Mouse (Mus musculus) embryonic fibroblast, embryonic 13.5 days (primary cell): ENCODE results near the gene Slc38a3. TPM values are rescaled to one million over a fixed set of nuclear protein-coding genes. Genes with fewer than 3 reads are reported as not detected.

ENCODE experiments used
- H3K27ac ChIP-seq: 2 replicates; pipeline ENCODE4 v1.5.1; 2012; ENCODE audit warnings: low read length, control low read depth, inconsistent platforms; ENCODE audit not compliant: insufficient read depth
- H3K4me1 ChIP-seq: 2 replicates; pipeline ENCODE4 v1.6.1; 2011; ENCODE audit warnings: low read length; ENCODE audit not compliant: control insufficient read depth, insufficient read depth
- H3K4me3 ChIP-seq: 2 replicates; pipeline ENCODE4 v1.5.1; 2011; ENCODE audit warnings: mild to moderate bottlenecking, control low read depth, low read length; ENCODE audit not compliant: insufficient read depth
- CTCF ChIP-seq: IDR thresholded peaks from 2 replicates; pipeline ENCODE4 v1.5.1; 2011; ENCODE audit warnings: mild to moderate bottlenecking, control low read depth, low read length, moderate library complexity, borderline replicate concordance; ENCODE audit not compliant: insufficient read depth
- POLR2A ChIP-seq: IDR thresholded peaks from 2 replicates; pipeline ENCODE4 v1.6.1; 2011; ENCODE audit warnings: low read depth, mild to moderate bottlenecking, control low read depth, low read length, moderate library complexity
- polyA plus RNA-seq: library from polyadenylated mRNA; stranded (reverse); fragments of >200 nt; gene quantifications from 2 replicates; pipeline ENCODE4 v1.2.4, GENCODE M21; 2011; ENCODE audit warnings: low read depth; ENCODE audit not compliant: missing spikeins, insufficient read length

Slc38a3 gene
- polyA plus RNA-seq, 1 experiment = 1.1 TPM

DNA sequence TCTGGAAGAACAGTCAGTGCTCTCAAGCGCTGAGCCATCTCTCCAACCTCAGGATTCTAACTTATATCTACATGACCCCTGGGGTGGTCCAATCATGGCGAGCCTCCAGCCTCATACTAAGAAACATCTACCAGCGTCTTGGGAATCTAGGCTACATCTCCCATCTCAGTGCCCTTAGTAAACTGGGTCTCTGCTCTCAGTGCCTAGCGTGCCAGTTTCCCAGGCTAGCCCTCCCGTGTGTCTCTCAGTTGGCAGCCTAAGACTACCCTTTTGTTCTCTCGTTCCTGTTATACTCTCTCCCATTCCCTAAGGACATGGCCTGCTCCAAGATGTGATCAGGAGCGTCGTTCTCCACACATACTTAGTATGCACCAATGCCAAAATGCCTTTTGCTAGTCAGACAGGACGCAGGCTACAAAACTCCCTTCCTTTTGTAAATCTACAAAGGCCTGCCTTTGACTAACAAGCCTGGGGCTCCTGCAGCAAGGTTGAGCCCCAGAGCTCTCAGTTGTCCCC, 38.0 kb downstream of the Slc38a3 start:
- H3K4me1 ChIP-seq = peaks cover 21% of the 10 kb centered on the region
- H3K27ac ChIP-seq = no peak overlapping the region
- TF ChIP-seq POLR2A (no peak), CTCF (no peak)
- H3K4me3 ChIP-seq = no peak overlapping the region

GRCm38 (mm10) chr9:107630576-107630975, 38.8 kb downstream of the Slc38a3 start:
- peak overlapping the region; percentile 8 for H3K27ac ChIP-seq
- peaks cover 21% of the 10 kb centered on the region for H3K4me1 ChIP-seq
- TF ChIP-seq POLR2A (no peak), CTCF (no peak)
- H3K4me3 ChIP-seq = no peak overlapping the region

GRCm38 (mm10) chr9:107629901-107630425, 39.4 kb downstream of the Slc38a3 start:
- Histone ChIP-seq H3K4me1 (peaks cover 21% of the 10 kb centered on the region), H3K4me3 (no peak overlapping the region), H3K27ac (no peak overlapping the region; the same call in 1 of the 2 replicates)

DNA sequence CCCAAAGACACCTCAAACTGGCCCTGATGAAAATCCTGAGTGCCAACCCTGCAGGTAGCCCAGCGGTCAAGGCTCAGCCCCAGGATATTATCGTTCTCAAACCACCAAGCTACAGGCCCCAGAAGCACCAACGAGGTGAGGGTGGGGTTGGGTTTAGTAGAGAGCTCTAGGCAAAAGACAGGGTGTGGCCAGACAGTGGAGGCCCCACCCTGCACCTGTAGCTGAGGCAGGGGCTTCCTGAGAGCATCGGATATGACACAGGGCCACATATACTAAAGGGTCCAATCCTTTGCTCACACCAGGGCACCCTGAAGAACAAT, 40.0 kb downstream of the Slc38a3 start:
- H3K4me1 ChIP-seq = peaks cover 26% of the 10 kb centered on the region
- H3K27ac ChIP-seq = no peak overlapping the region
- H3K4me3 ChIP-seq = no peak overlapping the region
- TF ChIP-seq POLR2A = no peak
- TF ChIP-seq CTCF = no peak

More at GRCm38 (mm10) chr9:107629901-107630425, 39.4 kb downstream of the Slc38a3 start:
- TF ChIP-seq POLR2A (no peak), CTCF (no peak)

- peaks cover 28% of the 10 kb centered on the region for H3K4me1 ChIP-seq
- H3K4me3 ChIP-seq = no peak overlapping the region
- TF ChIP-seq CTCF = no peak
- no peak for TF ChIP-seq POLR2A
- no peak overlapping the region for H3K27ac ChIP-seq
Observed at GRCm38 (mm10) chr9:107628721-107629410, 40.5 kb downstream of the Slc38a3 start.

GRCm38 (mm10) chr9:107627387-107628255, 41.7 kb downstream of the Slc38a3 start:
- TF ChIP-seq CTCF = no peak
- peaks cover 28% of the 10 kb centered on the region for H3K4me1 ChIP-seq
- H3K4me3 ChIP-seq = no peak overlapping the region
- peak overlapping the region; percentile 22 for H3K27ac ChIP-seq

- TF ChIP-seq POLR2A (no peak), CTCF (peak; percentile 86)
- Histone ChIP-seq H3K4me1 (peaks cover 28% of the 10 kb centered on the region), H3K27ac (peak overlapping the region; percentile 44), H3K4me3 (no peak overlapping the region)
Observed at GRCm38 (mm10) chr9:107626844-107627277, 42.5 kb downstream of the Slc38a3 start.

- Histone ChIP-seq H3K4me1 (peaks cover 29% of the 10 kb centered on the region), H3K4me3 (no peak overlapping the region), H3K27ac (peak overlapping the region; percentile 29)
- TF ChIP-seq CTCF (no peak), POLR2A (no peak)
Observed at GRCm38 (mm10) chr9:107626158-107626843, 43.0 kb downstream of the Slc38a3 start.
